Mouse (Mus musculus) retina, postnatal 7 days (tissue): ENCODE results near the gene Lck.

Experiments used
- DNase-seq: peaks from one replicate; pipeline ENCODE4 v3.0.0-alpha.2; 2012; ENCODE audit warnings: low read depth, low spot score

Gene Lck

DNA sequence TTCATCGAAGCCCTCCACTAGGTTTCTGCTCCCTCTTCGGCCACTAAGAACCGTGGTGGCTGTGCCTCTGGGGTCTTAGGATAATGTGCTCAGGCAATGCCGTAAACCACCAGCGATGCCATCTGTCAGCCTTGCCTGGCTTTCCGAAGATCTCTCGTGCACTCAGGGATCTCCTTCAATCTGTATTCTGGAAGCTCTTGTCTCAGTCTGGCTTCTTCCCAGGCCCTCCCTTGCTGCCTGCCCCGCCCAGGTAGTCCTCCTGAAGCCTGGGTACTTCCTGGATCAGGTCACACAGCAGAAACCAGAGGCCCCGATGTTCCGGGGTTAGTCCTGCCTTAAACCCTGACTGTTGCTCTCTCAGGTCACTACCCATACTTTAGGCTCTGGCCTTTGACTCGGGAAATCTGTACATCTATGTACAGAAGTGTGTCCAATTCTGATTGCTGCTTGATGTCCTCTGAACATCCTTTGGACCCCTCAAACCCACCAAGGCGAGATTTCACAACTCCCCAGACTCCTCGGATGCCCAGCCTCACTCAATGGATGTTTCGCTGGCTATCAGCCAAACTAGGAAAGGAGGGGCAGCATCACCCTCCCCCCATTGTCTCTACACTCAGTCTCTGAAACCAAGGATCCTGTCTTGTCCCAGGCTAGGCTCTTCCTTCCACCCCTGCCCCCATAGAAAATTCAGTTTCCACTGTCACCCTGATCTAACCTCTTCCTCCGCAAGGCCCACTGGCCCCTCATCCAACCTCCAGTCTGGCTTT is 64.4 kb downstream of the Lck start:
- peak; percentile 46 for DNase-seq

DNA sequence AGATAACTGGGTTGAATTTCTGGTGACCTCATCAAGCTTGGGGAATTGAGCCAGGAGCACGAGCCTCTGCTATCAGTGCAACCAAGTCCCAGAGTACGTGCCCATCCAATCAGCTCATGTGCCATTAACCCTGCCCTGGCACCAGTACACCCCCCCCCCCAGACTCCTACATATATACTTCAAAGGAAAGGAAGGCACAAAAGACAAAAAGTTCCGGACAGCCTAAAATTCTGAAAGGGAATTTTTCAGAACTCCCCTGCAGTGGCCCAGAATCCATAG is 65.3 kb downstream of the Lck start:
- DNase-seq = no peak

DNA sequence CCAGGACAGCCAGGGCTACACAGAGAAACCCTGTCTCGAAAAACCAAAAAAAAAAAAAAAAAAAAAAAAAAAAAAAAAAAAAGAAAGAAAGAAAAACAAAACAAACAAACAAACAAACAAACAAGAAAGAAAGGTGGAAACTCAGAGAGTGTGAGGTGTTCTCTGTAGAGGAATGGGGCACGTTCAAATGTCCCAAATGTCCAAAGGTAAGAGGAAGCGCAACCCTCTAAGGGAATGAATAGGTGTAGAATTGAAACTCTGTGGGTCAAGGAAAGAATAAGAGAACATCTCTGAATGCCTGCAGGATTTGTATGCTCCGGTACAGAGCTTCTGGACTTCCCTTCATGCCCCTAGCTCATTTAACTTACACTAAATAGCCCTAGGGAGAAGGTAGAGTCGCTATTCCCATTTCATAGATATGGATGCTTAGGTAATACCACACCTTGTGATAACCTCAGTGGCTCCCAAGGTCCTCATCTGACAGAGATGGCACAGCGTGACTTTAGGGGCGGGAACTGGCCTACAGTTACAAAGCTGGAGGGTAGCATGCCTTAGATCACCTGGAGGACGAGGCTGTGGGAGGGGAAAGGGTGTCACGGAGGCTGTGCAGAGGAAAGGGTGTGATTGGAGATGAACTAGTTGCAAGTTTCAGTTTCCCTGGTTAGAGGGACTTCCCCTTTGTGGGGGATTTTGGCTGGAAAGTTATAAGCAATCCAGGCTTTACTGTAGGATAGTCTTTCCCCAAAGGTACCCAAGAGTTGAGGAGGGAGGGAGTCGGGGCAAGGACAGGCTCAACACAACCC is 65.8 kb downstream of the Lck start:
- no peak for DNase-seq

DNA sequence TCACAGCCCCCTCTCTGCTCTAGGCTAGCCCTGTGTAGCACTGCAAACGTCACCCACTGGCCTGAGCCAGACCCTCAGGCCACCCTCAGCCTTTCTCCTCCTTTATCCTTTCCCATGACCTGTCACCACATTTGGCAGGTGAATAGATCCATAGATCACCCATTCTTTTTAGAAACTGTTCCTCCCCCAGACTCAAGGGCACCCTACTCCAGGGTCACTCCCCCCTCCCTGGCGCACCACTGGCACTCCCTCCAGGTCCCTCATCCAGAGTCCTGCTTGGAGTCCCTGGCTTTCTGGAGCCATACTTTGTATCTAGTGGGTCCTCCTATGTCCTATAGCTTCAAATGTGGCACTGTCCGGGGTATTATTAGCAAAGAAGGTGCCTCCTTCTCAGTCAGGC is 67.9 kb downstream of the Lck start:
- DNase-seq = no peak

DNA sequence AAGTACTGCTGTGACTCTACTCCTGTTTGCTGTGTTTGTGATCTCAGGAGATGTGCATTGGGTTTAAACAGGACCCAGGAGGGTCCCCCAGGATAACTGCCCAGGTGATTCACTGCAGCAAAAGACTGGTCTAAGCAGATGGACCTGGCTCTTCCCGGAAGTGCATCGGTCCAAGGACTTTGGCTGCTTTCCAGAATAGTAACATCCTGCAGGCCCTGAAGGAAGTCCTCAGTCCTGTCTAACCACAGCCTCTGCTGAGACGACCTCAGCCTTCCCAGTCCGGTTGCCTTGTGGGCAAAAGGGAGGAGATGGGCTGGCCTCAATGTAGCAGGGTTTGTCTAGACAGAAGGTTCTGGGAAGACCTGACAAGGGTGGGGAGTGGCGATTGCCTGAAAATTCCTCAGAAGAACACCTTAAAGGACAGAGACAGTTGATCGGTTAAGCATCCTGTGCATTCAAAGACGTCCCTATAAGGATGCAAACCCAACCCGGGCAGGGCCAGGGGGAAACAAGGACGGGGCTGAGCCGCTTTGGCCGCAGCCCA is 70.5 kb downstream of the Lck start:
- DNase-seq = no peak

DNA sequence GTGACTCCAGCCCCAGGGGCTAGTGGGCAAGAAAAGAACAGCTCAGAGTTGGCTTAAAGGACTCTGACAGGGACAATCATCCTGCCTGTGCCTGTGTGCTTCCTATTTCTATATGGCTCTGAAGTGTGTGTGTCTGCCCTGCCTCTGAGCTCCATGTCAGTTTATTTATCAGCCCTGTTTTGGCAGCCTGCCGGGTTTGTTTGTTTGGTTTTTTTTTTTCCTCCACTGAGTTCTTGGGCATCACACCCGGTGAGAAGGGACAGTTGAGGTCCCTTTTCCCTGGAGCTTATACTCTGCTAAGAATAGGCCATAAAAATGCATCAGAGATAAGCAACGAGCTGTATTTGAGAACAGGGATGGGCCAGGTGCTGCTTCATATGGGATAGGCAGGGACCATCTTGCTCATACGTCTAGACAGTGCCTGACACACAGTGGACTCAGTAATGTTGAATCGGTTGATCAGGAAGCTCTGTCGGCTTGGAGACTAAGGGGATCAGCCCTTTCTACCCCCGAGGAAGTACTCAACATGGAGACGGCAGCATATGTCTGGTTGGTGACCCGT is 71.0 kb downstream of the Lck start:
- DNase-seq = no peak

DNA sequence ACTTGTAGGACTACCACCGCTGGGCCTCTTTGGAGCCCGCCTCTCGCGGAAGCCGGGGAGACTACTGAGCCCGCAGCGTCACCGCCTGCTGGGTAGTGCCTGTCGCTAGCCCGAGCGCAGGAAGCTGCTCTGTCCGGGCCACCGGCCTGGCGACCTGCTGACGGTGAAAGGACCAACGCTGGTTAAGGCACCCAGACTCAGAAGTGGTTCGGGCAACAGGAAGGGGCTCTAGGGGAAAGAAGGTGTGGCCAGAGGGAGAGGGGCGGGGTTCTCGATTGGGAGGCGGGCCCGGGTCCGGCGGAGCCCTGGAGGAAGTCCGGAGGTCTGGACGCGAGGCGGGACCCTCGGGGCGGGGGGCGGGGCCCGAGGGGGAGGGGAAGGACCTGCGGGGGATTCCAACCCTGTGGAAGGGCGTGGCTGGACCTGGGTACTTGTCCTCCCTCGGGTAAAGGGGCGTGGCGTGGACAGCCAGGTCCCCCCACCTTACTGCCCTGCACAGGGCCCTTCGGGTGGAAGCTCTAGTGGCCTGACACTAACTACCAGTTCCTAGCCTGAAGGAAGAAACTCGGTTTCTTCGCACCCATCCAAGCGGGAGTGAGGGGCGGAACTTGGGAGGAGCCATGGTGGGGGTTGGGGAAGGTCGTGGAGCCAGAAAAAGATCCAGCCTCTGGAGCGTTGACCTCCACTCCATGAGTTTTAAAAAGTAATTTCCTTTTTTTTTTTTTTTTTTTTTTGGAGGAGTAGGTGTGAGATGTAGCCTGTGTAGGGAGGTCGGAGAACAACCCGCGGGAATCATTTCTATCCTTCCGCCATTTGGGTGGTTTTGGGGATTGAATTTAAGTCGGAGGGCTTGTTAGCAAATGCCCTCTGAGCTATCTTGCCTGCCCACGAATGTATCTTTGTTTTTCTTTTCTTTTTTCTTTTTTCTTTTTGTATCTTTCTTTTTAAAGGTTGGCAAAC is 72.6 kb downstream of the Lck start:
- DNase-seq = peak; percentile 38

DNA sequence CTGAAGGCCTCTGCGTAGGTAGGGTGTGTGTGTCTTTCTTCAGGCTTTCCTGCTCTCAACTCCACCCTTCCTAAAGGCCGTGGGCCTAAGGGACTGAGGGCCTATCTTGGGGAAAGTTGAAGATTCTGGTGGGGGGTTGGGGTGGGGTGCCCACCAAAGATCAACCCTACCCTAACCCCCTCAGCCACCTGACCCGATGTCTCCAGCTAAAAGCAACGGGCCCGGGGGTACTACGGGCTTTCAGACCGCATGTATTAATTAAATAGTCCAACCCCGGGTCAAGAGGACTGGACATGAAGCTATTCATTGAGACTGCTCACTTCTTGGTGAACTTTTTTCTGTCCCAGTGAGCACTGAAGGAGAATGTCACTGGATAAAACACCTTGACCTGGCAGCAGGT is 73.4 kb downstream of the Lck start:
- no peak for DNase-seq

DNA sequence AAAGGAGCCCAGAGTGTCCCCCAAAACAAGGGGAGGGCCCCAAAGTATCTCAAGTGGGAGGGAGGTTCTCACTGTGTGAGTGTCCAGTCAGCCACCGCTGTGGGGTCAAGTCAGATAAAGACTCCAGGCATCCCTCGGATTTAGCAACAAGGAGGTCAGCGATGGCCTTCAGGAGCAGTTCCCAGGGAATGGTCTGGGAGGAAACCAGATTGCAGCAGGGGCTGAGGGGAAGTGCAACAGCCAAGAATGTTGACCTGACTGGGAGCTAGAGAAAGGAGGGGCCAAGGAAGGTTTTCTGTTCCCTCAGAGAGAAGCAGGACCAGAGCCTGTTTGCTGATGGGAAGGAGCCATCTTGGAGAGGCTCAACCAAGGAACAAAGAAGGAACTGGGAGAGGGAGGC is 74.5 kb downstream of the Lck start:
- no peak for DNase-seq
